Mouse (Mus musculus) ovary, adult 2 months (tissue): ENCODE results near the gene Vmn1r34. TPM values are rescaled to one million over a fixed set of nuclear protein-coding genes. Genes with fewer than 3 reads are reported as not detected.

Source experiments
- polyA plus RNA-seq: library from polyadenylated mRNA; depleted of rRNA; stranded (reverse); fragments of >200 nt; gene quantifications from 2 replicates; pipeline ENCODE4 v1.2.3, GENCODE M21; 2012; rRNA removed

Vmn1r34 gene
- not detected in 2 replicates for polyA plus RNA-seq

GRCm38 (mm10) chr6:66643779-66644178, at the start of gene Vmn1r34:
Gene Vmn1r34 (minus strand): TSS chr6:66643879.

GRCm38 (mm10) chr6:66685806-66686205, 42.1 kb upstream of the Vmn1r34 start, which contains the start of gene Vmn1r35:
Gene Vmn1r35 (minus strand): TSS chr6:66685906.

GRCm38 (mm10) chr6:66618182-66618581, 25.5 kb downstream of the Vmn1r34 start, which contains the start of gene Vmn1r33:
Gene Vmn1r33 (minus strand): TSS chr6:66618282.

Other genes with a start within 250 kb of the Vmn1r34 start
- 3.2 and 6.1 TPM in 2 replicates for gene Mad2l1, start 108.5 kb downstream of the Vmn1r34 start, polyA plus RNA-seq
- gene Vmn1r32, start 83.8 kb downstream of the Vmn1r34 start, polyA plus RNA-seq = not detected in 2 replicates
- not detected in 2 replicates for gene Vmn1r33, start 25.6 kb downstream of the Vmn1r34 start, polyA plus RNA-seq
- not detected in 2 replicates for gene Vmn1r35, start 42.0 kb upstream of the Vmn1r34 start, polyA plus RNA-seq
- gene Vmn1r36, start 75.3 kb upstream of the Vmn1r34 start, polyA plus RNA-seq = not detected in 2 replicates
- not detected in 2 replicates for gene Vmn1r37, start 85.5 kb upstream of the Vmn1r34 start, polyA plus RNA-seq
- not detected in 2 replicates for gene Vmn1r38, start 138.7 kb upstream of the Vmn1r34 start, polyA plus RNA-seq
- gene Vmn1r39, start 166.7 kb upstream of the Vmn1r34 start, polyA plus RNA-seq = not detected in 2 replicates